Comparison of ENCODE assay signal across 17 mouse cellular contexts in genomic region chr7:97018418-97018817, GRCm38 (mm10).
DNase-seq lines count a peak whose midpoint lies in the region; ATAC-seq and TF ChIP-seq lines count a peak whose summit lies in the region.
"Had no signal": no experiment of that assay in that cellular context is flagged by ENCODE, and none has a peak within 500 bp of the region (broad histone marks: within the 10 kb centered on the region; RNA-seq: fewer than 3 reads in every experiment).

No protein-coding gene starts in this region.

- no peaks in the 10 kb centered on the region for H3K4me1 ChIP-seq in lung, embryonic 14.5 days (ENCODE audit: insufficient read depth)
- H3K4me1 ChIP-seq in brown adipose tissue, adult 24 weeks (ENCODE audit: control insufficient read depth, insufficient read depth, insufficient read length, low read length) = no peaks in the 10 kb centered on the region
- H3K4me1 ChIP-seq in stomach, embryonic 16.5 days (ENCODE audit: control insufficient read depth, insufficient read depth, low read length) = no peaks in the 10 kb centered on the region
- H3K4me1 ChIP-seq: kidney, embryonic 15.5 days had no signal

- no peaks in the 10 kb centered on the region for H3K9me3 ChIP-seq in lung, embryonic 14.5 days (ENCODE audit: low read depth, low read length)
- peaks cover 4% of the 10 kb centered on the region; the same call in 1 of the 2 replicates for H3K9me3 ChIP-seq in stomach, embryonic 16.5 days (replicated peaks; ENCODE audit: control insufficient read depth, low read length)

- ATAC-seq in lung, embryonic 14.5 days (ENCODE audit: insufficient read depth) = no peak; the same call in 1 of the 2 replicates
- peak; percentile 77; the same call in 1 of the 2 replicates for ATAC-seq in stomach, embryonic 16.5 days (ENCODE audit: insufficient read depth, low FRiP score)

- H3K27ac ChIP-seq in lung, embryonic 14.5 days (ENCODE audit: low read depth) = no peak overlapping the region
- H3K27ac ChIP-seq in brown adipose tissue, adult 24 weeks (replicated peaks; ENCODE audit: low read depth, low read length) = 0 out of 2 replicates have a peak overlapping the region, but pooled peaks have one; percentile 58
- H3K27ac ChIP-seq in stomach, embryonic 16.5 days (ENCODE audit: low read length) = no peak overlapping the region
- H3K27ac ChIP-seq: kidney, embryonic 15.5 days; layer of hippocampus, adult 2 months; left cerebral cortex, adult 2 months; liver, embryonic 14.5 days had no signal

- DNase-seq in heart, adult 18-20 months = peak; percentile 26 to 53
- DNase-seq in heart, postnatal 36 days = no peak
- peak; percentile 72 for DNase-seq in lung, embryonic 14.5 days
- DNase-seq in lung, adult 18-20 months = no peak
- no peak for DNase-seq in ovary, postnatal 10 days (ENCODE audit: low spot score)
- no peak for DNase-seq in urinary bladder, postnatal 10 days (ENCODE audit: low spot score)
- DNase-seq: adrenal gland, postnatal 14 days; gastrocnemius, postnatal 10 days; right cerebral cortex, postnatal 25 days; thymus, postnatal 25 days had no signal

- no peak for TF ChIP-seq CTCF in lung, embryonic 14.5 days (IDR thresholded peaks at IDR 0.05; ENCODE audit: low read depth)

- no peak overlapping the region for H3K9ac ChIP-seq in lung, embryonic 14.5 days
- no peak overlapping the region for H3K9ac ChIP-seq in stomach, embryonic 16.5 days (ENCODE audit: low read length)
- H3K9ac ChIP-seq: kidney, embryonic 15.5 days; liver, embryonic 14.5 days had no signal

- H3K4me2 ChIP-seq in lung, embryonic 14.5 days = no peak overlapping the region
- no peak overlapping the region for H3K4me2 ChIP-seq in stomach, embryonic 16.5 days (ENCODE audit: low read depth, low read length)
- H3K4me2 ChIP-seq: kidney, embryonic 15.5 days had no signal

- H3K4me3 ChIP-seq in lung, embryonic 14.5 days (ENCODE audit: low read depth, low read length) = no peak overlapping the region
- no peak overlapping the region for H3K4me3 ChIP-seq in brown adipose tissue, adult 24 weeks (ENCODE audit: insufficient read depth, low read depth, low read length)
- no peak overlapping the region for H3K4me3 ChIP-seq in stomach, embryonic 16.5 days (replicated peaks; ENCODE audit: low read length)
- H3K4me3 ChIP-seq: kidney, embryonic 15.5 days; layer of hippocampus, adult 2 months; left cerebral cortex, adult 2 months; megakaryocyte, embryonic 14.5 days had no signal

- 55% methylated on average over 3 of the region's 3 CpGs for WGBS in lung, embryonic 14.5 days
- 50% methylated on average over 3 of the region's 3 CpGs for WGBS in stomach, embryonic 16.5 days

- intact Hi-C loops in heart, postnatal 36 days (cut with DNase I) = no loop called here

- no peaks in the 10 kb centered on the region for H3K27me3 ChIP-seq in lung, embryonic 14.5 days (ENCODE audit: insufficient read depth, low read length)
- H3K27me3 ChIP-seq in stomach, embryonic 16.5 days (ENCODE audit: control insufficient read depth, insufficient read depth, low read length) = no peaks in the 10 kb centered on the region
- H3K27me3 ChIP-seq: kidney, embryonic 15.5 days; megakaryocyte, embryonic 14.5 days had no signal

- no peaks in the 10 kb centered on the region for H3K36me3 ChIP-seq in lung, embryonic 14.5 days (ENCODE audit: insufficient read depth)
- H3K36me3 ChIP-seq in stomach, embryonic 16.5 days (ENCODE audit: control insufficient read depth, insufficient read depth, low read length) = no peaks in the 10 kb centered on the region

Comparison
In these comparisons a context has a peak if more than half of its experiments do, and no peak if none do; other contexts are left out.
1. DNase-seq: peak in heart, adult 18-20 months (2 of 2) and lung, embryonic 14.5 days (single experiment); none in heart, postnatal 36 days (0 of 2), lung, adult 18-20 months (0 of 2), ovary, postnatal 10 days (single experiment) and urinary bladder, postnatal 10 days (single experiment).